Mouse (Mus musculus) neural tube, embryonic 10.5 days (tissue): ENCODE data around the gene Smpd3.
"Not testable (repeated sequence)": the region's sequence is repeated elsewhere in the genome, so short reads cannot be mapped to it uniquely, and the experiment has no call there.

ENCODE experiments used
- DNase-seq: peaks from one replicate; pipeline ENCODE4 v3.0.0-alpha.2; 2017; ENCODE audit warnings: low spot score; ENCODE audit errors: extremely low spot score

Gene Smpd3

DNA sequence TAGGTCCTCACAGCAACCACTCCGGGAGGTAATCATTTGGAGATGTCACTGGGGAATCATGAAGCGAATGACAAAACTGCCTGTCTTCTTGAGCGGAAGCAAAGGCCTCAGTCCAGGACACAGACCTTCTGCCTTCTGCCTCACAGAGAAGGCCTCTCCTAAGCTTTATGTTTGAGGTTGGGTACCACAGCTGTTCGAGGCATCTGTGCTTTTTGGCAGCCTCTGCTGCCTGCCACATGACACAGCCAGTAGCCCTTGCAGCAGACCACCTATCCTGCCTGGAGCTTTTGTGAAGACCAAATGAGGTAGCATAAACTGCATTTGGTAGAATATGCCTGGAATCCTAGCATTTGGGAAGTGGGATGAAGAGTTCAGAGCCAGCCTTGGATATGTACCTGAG lies 11.2 kb downstream of the Smpd3 start:
- no peak for DNase-seq

DNA sequence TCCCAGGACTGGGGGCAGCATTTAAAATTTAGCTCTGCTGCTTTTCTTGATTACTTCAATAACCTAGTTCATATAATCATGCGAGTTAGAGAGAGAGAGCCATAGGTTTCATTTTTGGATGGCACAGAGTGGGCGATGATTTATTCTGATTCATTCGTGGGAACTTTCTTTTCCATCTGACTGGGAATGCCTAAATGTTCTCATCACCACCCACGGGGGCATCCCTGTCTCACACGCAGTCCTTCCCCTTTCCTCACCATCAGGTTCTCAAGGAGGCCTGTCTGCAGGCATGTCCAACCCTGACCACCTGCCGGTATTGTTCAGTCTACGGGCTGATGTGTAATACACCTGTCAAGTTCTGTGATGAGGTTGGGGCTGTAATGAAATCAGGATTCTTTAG lies 16.4 kb downstream of the Smpd3 start:
- no peak for DNase-seq

DNA sequence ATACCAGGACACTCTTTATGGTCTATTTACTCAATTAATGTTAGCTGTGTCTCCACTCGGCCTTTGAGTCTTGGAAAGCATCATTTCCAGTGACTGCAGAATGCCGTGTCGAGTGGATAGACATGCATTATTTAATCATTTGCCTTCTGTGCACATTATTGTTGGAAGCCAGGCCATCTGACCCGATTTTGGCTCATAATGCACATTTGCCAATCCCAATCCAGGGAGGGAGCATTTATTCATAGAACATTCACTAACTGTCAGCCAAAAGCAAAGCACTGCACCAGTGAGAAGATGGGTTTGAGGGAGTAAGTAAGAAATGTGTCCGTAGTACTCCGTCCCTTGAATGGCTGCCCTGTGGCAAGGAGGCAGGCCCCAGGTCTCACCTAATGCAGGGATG lies 17.8 kb downstream of the Smpd3 start:
- DNase-seq = no peak

DNA sequence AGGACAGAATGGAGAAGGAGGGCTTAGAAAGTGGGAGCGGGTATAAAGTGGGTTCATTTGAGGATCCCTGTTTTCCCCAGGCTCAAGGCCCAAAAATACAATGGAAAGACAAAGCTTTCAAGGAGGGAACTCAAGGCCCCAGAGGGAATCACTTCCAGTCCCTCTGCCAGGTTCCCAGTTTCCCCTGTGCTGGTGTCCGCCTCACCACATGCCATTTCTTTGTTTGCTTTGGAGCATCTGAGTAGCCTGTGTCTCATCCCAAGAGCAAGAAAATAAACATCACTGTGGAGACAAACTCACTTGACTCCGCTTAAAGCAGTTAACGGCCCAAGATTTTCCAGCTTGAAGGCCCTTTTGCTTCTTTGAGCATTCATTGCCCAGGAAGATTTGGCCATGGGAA lies 20.7 kb downstream of the Smpd3 start:
- DNase-seq = no peak

DNA sequence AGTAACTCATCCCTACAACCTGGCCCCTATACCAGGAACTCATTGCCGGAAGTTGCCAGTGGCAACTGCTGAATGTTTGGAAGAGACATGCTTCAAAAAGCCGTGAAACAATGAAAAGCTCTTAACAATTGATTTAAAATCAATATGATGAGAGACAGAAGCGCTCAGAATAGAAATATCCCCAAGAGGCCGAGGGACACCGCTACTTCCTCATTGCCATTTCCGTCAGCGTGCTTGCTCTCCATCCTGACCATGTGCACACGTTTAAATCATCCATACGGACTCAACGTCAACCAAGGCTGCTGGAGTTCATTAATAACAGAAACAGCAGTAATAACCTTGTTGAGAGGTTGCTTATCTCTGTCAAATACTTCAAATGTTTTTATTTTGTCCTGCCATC lies 21.3 kb downstream of the Smpd3 start:
- DNase-seq = no peak

DNA sequence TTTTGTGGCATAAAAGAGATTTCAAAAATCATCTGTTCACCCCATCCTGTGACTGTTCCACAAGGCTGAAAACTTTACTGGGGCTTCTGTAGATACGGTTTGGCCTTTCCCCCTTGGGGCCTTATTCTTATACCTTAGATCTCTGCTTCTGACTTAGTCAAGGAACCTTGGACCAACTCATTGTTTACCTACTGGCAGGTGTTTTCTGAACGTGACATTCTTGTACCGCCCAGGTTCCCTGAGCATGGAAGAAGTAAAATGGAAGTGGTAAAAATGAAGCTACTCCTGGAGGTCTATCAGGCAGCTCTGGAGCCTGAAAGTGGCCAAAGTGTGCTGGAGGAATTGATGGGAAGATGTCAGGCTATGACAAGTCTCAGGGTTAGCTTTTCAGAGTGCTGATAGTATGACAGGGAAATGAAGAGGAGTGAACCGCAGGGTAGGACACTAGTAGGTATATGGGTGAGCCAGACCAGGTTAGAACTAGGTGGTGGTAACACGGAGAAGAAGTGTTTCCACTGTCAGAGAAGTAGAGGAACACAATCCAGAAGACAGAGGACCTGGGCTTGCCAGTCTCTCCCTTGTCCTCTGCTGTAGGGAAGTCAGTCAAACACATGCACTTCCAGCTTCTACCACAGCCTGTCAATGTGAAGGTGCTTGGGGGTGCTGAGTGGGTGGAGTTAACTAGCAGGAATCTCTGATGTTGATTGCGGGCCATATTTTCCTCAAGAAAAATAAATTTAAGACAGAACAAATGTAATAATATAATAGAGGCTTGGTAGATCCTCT lies 22.2 kb downstream of the Smpd3 start:
- DNase-seq = no peak

DNA sequence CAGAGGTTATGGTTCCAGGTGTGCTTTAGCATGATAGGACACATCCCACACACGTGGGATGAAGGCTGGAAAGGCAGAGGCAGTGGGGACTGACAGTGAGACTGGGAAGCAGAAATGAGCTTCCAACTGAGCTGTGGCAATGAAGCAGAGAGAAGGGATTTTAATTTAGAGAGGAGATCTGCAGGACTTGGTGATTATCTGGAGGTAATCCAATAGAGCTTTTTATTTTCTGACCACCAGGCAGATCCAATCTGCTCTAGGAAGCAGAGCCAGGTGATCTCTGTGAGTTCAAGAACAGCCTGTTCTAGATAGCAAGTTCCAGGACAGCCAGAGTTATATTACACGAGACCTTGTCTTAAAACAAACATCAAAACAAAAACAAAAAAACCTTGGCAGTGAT lies 24.0 kb downstream of the Smpd3 start:
- DNase-seq = no peak

DNA sequence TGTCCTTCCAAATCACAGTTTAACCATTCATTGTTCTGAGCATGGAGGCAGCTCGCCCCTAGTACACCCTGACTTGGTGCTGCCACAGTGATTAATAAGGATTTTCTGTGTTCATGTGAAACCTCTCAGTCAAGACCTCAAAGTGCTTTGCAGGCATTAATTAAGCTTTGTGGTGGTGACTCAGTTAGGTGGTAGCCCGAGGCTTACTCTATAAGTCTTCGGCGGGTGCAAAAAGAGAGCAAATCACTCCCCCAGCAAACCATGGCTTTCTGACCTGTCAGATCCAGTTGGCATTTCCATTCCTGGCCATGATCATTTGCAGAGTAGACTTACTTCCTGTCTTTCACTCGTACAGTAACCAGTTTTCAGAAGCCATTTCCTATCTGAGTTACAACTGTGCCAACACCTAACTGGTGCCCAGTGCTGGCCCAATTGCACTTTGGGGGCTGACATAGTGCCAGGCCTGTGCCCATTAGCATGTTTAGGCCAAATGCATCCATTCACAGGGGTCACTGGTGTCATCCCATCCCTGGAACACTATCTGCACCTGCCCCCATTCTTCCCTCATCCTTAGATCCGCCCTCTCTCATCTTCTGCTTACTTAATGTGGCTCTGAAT lies 24.6 kb downstream of the Smpd3 start:
- no peak for DNase-seq

DNA sequence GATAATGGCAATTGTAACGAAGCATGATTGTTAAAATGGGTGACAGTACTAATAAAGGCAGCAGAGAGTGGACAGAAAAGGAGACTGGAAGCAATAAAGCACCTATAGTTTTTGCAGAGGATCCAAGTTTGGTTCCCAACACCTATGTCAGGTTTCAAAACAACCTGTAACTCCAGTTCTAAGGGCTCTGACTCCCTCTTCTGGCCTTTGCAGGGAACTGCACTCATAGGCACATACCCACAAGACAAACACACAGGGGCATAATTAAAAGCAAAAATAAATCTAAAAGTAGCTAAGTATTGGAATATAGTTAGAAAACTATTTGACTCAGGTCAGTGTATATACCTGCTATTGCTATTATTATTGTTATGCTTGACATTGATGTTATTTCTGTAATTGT lies 25.8 kb downstream of the Smpd3 start:
- no peak for DNase-seq

DNA sequence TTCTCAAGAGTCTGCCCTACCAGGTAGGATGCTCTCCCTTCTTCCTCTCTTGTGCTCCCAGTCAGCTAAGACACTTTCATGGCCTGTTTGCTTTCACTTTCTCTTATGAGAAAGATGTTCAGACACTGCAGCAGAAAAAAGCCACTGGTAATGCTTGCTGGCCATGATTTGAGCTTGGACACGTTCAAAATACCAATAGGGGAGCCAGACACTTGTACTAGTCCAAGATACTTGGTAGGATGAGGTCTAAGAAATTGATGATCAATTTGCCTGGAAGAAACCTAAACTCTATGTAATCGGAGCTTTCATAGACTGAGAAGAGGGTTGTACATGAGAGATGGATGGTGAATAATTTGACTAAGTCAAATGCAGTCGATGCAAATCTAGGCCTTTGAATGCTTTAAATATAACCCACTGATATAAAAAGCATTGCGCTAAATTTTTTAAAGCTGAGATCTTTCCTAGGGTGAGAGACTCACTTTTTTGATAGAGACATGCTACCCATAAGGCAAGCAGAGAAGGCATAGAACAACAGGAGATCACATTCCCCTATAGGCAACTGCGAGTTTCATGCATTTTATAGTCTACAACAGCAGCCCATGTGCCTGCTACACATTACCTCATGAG lies 27.6 kb downstream of the Smpd3 start:
- DNase-seq = no peak

DNA sequence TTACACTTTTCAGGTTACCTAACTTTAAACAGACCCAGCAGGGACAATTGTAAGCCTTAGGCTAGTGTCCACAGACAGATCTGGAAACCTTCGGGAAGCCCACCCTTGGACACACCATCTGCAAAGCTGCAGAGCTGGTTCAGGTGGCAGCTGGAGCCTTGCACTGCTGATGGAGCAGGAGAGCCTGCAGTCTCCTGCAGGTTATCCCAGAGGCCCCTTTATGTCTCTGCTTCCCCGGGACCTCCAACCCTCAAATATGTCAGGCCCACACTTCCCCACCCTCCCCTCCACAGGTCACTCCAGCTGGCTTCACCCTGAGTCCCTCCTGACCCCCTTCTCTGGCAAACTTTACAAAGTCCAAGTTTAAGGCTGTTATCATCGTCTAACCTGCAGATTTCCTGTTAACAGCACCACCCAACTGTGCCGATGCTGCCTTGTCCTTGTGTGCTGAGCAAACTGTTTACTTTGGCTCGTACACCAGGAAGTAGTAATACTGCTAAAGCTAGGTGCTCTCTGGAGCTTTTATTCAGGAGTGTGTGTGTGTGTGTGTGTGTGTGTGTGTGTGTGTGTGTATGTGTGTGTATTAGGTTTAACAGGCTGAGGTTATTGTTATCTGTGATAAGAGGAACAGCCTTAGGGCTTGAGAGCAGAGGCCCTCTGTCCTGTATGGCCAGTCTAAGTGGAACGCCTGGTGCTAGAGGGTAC lies 29.6 kb downstream of the Smpd3 start:
- not testable (repeated sequence) for DNase-seq

DNA sequence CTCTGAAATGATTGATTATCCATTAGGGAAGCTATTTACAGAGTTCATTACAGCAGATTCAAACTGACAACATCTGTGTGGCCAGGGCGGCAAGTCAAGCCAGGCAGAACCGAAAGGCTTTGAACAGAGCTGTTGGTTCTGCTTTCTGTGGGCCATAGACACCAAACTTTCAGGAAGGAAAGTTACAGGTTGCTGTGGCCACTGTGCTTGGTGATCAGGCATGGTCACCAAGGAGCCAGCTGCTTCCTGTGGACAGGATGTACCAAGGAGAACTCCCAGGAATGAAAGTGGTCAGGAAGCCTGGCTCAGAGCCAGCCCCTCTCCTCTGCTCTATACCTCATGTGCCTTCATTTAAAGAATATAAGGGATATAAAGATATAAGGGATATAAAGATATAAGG lies 30.2 kb downstream of the Smpd3 start:
- DNase-seq = no peak

DNA sequence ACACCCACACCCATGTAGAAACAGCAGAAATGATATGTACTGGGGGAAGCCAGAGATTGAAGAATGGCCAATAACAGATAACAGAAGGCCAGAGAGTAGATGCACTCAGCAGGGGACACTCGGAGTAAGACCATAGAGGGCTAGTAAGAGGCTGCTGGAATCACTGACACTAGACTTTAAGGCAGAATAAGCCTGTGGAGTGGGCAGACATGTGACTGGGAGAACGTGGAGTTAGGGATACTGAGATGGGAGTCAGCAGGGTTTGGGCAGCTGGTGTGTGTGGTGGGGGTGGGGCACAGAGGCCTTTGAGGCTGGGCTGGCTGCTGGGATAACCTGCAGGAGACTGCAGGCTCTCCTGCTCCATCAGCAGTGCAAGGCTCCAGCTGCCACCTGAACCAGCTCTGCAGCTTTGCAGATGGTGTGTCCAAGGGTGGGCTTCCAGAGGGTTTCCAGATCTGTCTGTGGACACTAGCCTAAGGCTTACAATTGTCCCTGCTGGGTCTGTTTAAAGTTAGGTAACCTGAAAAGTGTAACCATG lies 31.0 kb downstream of the Smpd3 start:
- not testable (repeated sequence) for DNase-seq

DNA sequence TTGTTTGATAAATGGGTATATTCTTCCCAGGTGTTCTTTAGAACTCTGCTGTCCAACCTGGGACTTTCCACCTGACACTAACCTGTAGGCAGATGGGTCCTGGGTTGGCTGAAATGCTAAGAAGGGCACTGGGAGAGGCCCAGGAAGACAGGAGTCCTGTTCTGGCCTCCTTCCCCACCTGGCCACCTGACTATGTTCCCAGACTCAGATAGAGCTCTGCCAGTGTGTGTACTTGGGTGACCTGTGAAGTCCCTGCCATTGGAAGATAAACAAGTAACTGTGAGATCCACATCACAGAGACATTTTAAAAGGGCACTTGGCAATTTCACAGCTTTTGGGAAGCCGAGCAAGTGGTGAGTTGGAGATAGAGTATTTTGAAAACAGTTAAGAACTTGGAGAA lies 31.7 kb downstream of the Smpd3 start:
- DNase-seq = no peak

DNA sequence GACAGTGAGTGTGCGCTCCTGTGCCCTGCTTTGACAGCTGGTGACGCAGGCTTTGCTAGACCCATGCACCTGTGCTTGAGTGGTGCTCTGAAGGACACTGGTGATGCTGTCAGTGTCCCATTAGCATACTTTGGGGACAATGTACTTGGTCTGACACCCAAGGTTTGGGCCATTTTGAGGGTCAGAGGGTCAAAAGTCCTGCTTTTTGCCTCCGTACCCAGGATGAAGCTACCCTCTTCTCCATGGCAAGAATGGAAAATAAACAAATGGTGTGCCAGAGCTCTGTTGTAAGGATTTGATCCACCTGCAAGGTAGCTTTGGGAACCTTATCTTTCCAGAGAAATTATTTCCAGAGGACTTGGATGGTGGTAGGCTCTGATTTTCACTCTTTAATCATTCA lies 32.5 kb downstream of the Smpd3 start:
- DNase-seq = no peak

DNA sequence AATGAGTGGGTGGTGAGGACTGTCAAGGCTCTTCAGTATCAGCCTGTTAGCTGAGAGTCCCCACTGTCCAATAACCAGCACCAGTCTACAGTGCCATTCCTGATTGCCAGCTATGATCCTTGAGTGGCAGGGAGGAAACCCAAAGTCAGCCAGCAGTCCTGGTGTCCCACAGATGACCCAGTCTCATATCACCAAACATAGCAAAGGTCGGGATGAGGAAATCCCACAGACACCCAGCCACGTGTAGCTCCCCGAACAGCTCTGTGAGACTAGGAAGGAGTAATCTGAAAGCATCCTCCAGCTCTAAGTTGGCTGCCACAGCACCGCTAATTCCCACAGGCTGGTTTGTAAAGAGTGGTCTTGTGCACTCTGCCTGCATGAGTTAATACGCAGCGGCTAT lies 33.5 kb downstream of the Smpd3 start:
- no peak for DNase-seq

DNA sequence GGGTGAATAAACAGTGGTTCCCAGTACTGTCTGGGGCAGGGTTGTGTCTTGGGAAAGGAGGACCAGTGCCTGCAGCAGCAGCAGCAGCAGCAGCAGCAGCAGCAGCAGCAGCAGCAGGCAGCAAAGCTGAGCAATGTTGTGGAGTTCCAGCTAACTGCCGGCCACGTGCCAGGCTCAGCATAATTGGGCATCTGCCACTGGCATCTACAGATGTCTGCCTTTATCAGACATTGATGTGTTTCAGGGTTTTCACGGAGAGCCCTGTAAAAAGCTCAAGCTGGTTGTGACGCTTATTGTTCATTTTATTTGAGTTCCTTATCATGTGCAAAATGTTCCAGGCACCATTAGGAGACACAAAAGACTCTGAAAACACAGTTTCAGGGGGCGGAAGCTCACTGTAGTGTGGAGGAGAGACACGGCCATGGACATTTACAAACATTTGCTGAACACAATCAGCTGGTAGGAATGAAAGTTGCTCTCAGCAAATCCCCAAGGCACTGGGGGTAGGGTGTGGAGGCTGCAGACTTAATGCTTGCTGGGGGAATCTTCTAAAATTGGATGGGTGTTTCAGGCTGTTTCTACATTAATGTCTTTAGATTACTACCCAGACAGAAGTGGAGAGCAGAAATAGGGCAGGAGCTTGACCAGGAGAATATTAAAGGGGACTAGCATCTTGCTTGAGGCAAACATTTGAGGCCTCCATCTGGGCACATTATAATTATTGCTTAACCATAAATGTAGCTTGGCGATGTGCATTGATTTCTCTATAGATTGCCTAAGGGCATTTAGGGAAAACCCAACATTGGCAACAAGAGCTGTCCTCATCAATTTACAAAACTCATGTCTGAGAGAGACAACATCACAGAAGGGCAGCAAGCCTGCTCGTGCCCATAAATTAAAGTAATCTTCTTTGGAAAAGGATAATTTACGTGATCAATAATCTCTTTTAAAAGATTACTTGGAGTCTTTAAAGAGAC lies 36.8 kb downstream of the Smpd3 start:
- DNase-seq = no peak

DNA sequence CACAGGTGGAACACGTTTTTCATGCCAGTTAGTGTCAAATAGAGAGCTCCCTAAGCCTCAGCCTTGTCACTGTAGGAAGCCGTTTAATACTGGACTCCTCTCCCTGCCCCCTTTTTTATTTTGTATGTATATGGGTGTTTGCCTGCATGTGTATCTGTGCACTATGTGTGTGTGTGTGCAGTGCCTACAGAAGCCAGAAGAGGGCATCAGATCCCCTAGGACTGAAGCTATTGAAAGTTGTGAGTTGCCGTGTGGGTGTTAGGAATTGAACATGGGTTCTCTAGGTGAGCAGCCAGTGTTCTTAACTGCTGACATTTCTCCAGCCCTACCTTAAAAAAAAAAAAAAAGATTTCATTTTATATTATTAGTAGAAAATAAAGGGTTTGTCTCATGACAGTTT lies 38.1 kb downstream of the Smpd3 start:
- no peak for DNase-seq

DNA sequence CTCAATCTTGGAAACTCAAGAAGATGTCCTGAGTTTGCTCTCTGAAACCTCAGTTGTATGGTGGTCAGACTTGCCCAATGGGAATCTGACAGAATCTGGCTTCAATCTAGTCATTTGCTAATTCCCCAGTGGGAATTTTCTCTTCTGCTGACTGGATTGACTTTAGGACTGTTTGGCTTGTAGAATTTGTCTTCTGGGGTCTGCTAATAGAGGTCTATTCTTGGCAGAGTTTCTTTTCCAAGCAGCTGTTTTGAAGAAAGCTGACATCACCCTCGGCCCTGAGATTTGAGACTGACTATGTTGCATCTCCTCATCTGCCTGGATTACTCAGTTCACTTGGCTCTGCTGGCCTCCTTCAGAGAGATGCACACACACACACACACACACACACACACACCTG lies 38.9 kb downstream of the Smpd3 start:
- no peak for DNase-seq

DNA sequence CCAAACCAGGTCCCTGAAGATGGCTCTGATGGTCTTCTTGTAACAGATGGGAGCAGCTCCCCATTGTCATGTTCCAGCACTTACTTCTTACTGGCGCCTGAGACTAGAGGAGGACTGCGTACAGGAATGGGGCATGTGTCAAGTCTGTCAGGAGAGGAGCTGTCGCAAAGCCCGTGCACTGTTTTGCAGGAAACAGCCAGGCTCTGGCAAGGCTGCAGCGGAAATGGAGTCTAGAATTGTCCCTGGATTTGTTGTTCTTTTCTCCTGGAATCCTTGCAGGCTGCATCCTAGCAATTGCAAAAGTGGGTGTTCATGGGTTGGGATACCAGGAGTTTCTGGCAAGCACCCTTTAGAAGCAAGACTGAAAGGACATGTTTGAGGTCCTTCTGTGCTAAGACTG lies 39.5 kb downstream of the Smpd3 start:
- no peak for DNase-seq
